Mouse (Mus musculus) liver, postnatal 0 days (tissue): ENCODE data around the gene Acrbp. TPM values are rescaled to one million over a fixed set of nuclear protein-coding genes. Genes with fewer than 3 reads are reported as not detected.
"Not testable (repeated sequence)": the region's sequence is repeated elsewhere in the genome, so short reads cannot be mapped to it uniquely, and the experiment has no call there.

Experiments used
- ATAC-seq: fragments of 200-750 bp; cut with Nextera tagmentation; 2 replicates; pipeline ENCODE4 v1.8.0; 2017; ENCODE audit warnings: mild to moderate bottlenecking, moderate library complexity
- DNase-seq: peaks from one replicate; pipeline ENCODE4 v3.0.0-alpha.2; 2016
- H3K27ac ChIP-seq: fragments of 300-500 bp; sonication (generic); 2 replicates; pipeline ENCODE4 v1.5.1; 2014; ENCODE audit warnings: antibody characterized with exemption, moderate library complexity, mild to moderate bottlenecking, low read depth
- H3K27me3 ChIP-seq: fragments of 300-500 bp; sonication (generic); 2 replicates; pipeline ENCODE4 v1.6.1; 2014; ENCODE audit warnings: low read length, control low read depth, mixed read lengths; ENCODE audit not compliant: insufficient read depth
- H3K36me3 ChIP-seq: fragments of 300-500 bp; sonication (generic); replicated peaks from 2 replicates; pipeline ENCODE4 v1.6.1; 2014; ENCODE audit warnings: mild to moderate bottlenecking, control low read depth, low read length, moderate library complexity, mixed read lengths; ENCODE audit not compliant: insufficient read depth
- H3K4me1 ChIP-seq: fragments of 300-500 bp; sonication (generic); 2 replicates; pipeline ENCODE4 v1.6.1; 2014; ENCODE audit warnings: antibody characterized with exemption, mild to moderate bottlenecking, control low read depth; ENCODE audit not compliant: insufficient read depth
- H3K4me2 ChIP-seq: fragments of 300-500 bp; sonication (generic); 2 replicates; pipeline ENCODE4 v1.6.1; 2014; ENCODE audit warnings: low read depth, mild to moderate bottlenecking, low read length, moderate library complexity, mixed read lengths
- H3K4me3 ChIP-seq: fragments of 300-500 bp; sonication (generic); 2 replicates; pipeline ENCODE4 v1.5.1; 2014; ENCODE audit warnings: low read depth, low read length
- H3K9ac ChIP-seq: fragments of 300-500 bp; sonication (generic); replicated peaks from 2 replicates; pipeline ENCODE4 v1.6.1; 2014; ENCODE audit warnings: mild to moderate bottlenecking, moderate library complexity
- H3K9me3 ChIP-seq: fragments of 300-500 bp; sonication (generic); 2 replicates; pipeline ENCODE4 v1.6.1; 2016; ENCODE audit warnings: mild to moderate bottlenecking, control low read depth, low read length, mixed read lengths
- CTCF ChIP-seq: sonication (generic); IDR thresholded peaks from 2 replicates; pipeline ENCODE4 v1.5.1; 2016; ENCODE audit warnings: antibody characterized with exemption, low read depth
- EP300 ChIP-seq: IDR thresholded peaks from 2 replicates; pipeline ENCODE4 v1.6.1; 2016; ENCODE audit warnings: antibody characterized with exemption, low read depth, mild to moderate bottlenecking
- WGBS: fragments of 180-500 bp; shearing (Covaris S2); extraction: QIAGEN DNeasy Blood & Tissue Kit; methylation state at CpG from one replicate; pipeline ENCODE4 v1.1.7; 2014; ENCODE audit not compliant: insufficient replicate concordance; 5-methylcytosine and 5-hydroxymethylcytosine counted together
- polyA plus RNA-seq: library from polyadenylated mRNA; unstranded; fragments of >200 nt; fragmentation: Nextera tagmentation; extraction: Ambion mirVana; gene quantifications from 2 replicates; pipeline ENCODE4 v1.2.1, GENCODE M21; 2015

Acrbp gene
- polyA plus RNA-seq, 1 experiment from 2014 or later, result 2.0 TPM

GRCm38 (mm10) chr6:125062511-125062910 is 13.0 kb downstream of the Acrbp start:
- Histone ChIP-seq H3K9me3 (no peaks in the 10 kb centered on the region), H3K4me2 (no peak overlapping the region), H3K27me3 (0 out of 2 replicates have a peak, but pooled peaks cover 4% of the 10 kb centered on the region), H3K4me3 (no peak overlapping the region), H3K36me3 (no peaks in the 10 kb centered on the region), H3K27ac (no peak overlapping the region), H3K4me1 (no peaks in the 10 kb centered on the region), H3K9ac (no peak overlapping the region; the same call in 1 of the 2 replicates)
- no peak for TF ChIP-seq CTCF
- TF ChIP-seq EP300, result no peak
- WGBS, result 66% methylated on average over 5 of the region's 5 CpGs
- no peak for DNase-seq
- ATAC-seq, result no peak

GRCm38 (mm10) chr6:125063906-125064305 is 14.4 kb downstream of the Acrbp start:
- no peak for ATAC-seq
- DNase-seq, result no peak

GRCm38 (mm10) chr6:125065223-125065622 is 15.7 kb downstream of the Acrbp start:
- not testable (repeated sequence) for H3K27ac ChIP-seq

More at GRCm38 (mm10) chr6:125063906-125064305, 14.4 kb downstream of the Acrbp start:
- WGBS, result 73% methylated on average over 6 of the region's 6 CpGs
- Histone ChIP-seq H3K4me2 (no peak overlapping the region), H3K4me3 (no peak overlapping the region), H3K9ac (no peak overlapping the region), H3K4me1 (peaks cover 4% of the 10 kb centered on the region; the same call in 1 of the 2 replicates), H3K9me3 (no peaks in the 10 kb centered on the region), H3K27me3 (0 out of 2 replicates have a peak, but pooled peaks cover 4% of the 10 kb centered on the region), H3K36me3 (no peaks in the 10 kb centered on the region), H3K27ac (no peak overlapping the region)
- no peak for TF ChIP-seq EP300
- TF ChIP-seq CTCF, result no peak

GRCm38 (mm10) chr6:125067571-125067995 is 18.1 kb downstream of the Acrbp start, which contains the start of gene Lpar5:
Gene Lpar5 (plus strand): TSS chr6:125067920.
- Histone ChIP-seq H3K4me2 (no peak within 1 kb of the TSS), H3K27ac (no peak within 1 kb of the TSS), H3K9me3 (no peaks in the 10 kb centered on the region), H3K36me3 (no peaks in the 10 kb centered on the region), H3K4me1 (peaks cover 21% of the 10 kb centered on the region), H3K27me3 (no peaks in the 10 kb centered on the region), H3K4me3 (no peak within 1 kb of the TSS), H3K9ac (no peak within 1 kb of the TSS)
- DNase-seq (no peak), ATAC-seq (no peak)
- 53% methylated on average over 8 of the region's 8 CpGs for WGBS
- TF ChIP-seq EP300 (no peak), CTCF (no peak)

More at GRCm38 (mm10) chr6:125065223-125065622, 15.7 kb downstream of the Acrbp start:
- H3K9me3 ChIP-seq, H3K9ac ChIP-seq, H3K4me3 ChIP-seq, H3K4me2 ChIP-seq, H3K36me3 ChIP-seq, H3K4me1 ChIP-seq, H3K27me3 ChIP-seq, ATAC-seq, DNase-seq: not testable (repeated sequence)
- no CpG with 5 or more reads among the region's 1 CpGs for WGBS

GRCm38 (mm10) chr6:125071170-125071895 is 21.8 kb downstream of the Acrbp start:
- TF ChIP-seq EP300 (peak; percentile 66), CTCF (no peak)
- no peaks in the 10 kb centered on the region; the same call in 1 of the 2 replicates for H3K27me3 ChIP-seq
- DNase-seq, result peak; percentile 51
- peak overlapping the region; percentile 67 for H3K4me2 ChIP-seq
- no peaks in the 10 kb centered on the region for H3K9me3 ChIP-seq
- H3K27ac ChIP-seq, result peak overlapping the region; percentile 65
- H3K9ac ChIP-seq, result peak overlapping the region; percentile 36
- WGBS, result 37% methylated on average over 18 of the region's 18 CpGs
- peak overlapping the region; percentile 38 for H3K4me3 ChIP-seq
- peaks cover 21% of the 10 kb centered on the region for H3K4me1 ChIP-seq
- no peaks in the 10 kb centered on the region for H3K36me3 ChIP-seq
- ATAC-seq, result peak; percentile 88

GRCm38 (mm10) chr6:125071896-125072279 is 22.4 kb downstream of the Acrbp start:
- DNase-seq, result peak; percentile 24
- Histone ChIP-seq H3K9me3 (no peaks in the 10 kb centered on the region), H3K9ac (peak overlapping the region; percentile 30), H3K36me3 (no peaks in the 10 kb centered on the region), H3K27me3 (no peaks in the 10 kb centered on the region; the same call in 1 of the 2 replicates), H3K4me3 (peak overlapping the region; percentile 38; the same call in 1 of the 2 replicates), H3K27ac (peak overlapping the region; percentile 65), H3K4me2 (peak overlapping the region; percentile 67), H3K4me1 (peaks cover 21% of the 10 kb centered on the region)
- WGBS, result 7% methylated on average over 2 of the region's 2 CpGs
- no peak for TF ChIP-seq CTCF
- no peak for TF ChIP-seq EP300
- ATAC-seq, result peak; percentile 12; the same call in 1 of the 2 replicates
